Mouse (Mus musculus) neural tube, embryonic 14.5 days (tissue): ENCODE results near the gene Crip1. TPM values are rescaled to one million over a fixed set of nuclear protein-coding genes. Genes with fewer than 3 reads are reported as not detected.

Source experiments
- ATAC-seq: fragments of 200-750 bp; cut with Nextera tagmentation; 2 replicates; pipeline ENCODE4 v1.8.0; 2017; ENCODE audit warnings: low read depth, mild to moderate bottlenecking, moderate TSS enrichment, moderate library complexity
- H3K27ac ChIP-seq: fragments of 300-500 bp; sonication (generic); 2 replicates; pipeline ENCODE4 v1.5.1; 2014; ENCODE audit warnings: low read depth, mild to moderate bottlenecking, control low read depth, low read length, moderate library complexity, mixed read lengths
- H3K27me3 ChIP-seq: fragments of 300-500 bp; sonication (generic); 2 replicates; pipeline ENCODE4 v1.6.1; 2014; ENCODE audit warnings: low read length; ENCODE audit not compliant: control insufficient read depth, insufficient read depth
- H3K36me3 ChIP-seq: fragments of 300-500 bp; sonication (generic); 2 replicates; pipeline ENCODE4 v1.6.1; 2014; ENCODE audit warnings: low read length, mixed read lengths; ENCODE audit not compliant: control insufficient read depth, insufficient read depth
- H3K4me1 ChIP-seq: fragments of 300-500 bp; sonication (generic); 2 replicates; pipeline ENCODE4 v1.6.1; 2014; ENCODE audit warnings: low read length; ENCODE audit not compliant: control insufficient read depth, insufficient read depth
- H3K4me2 ChIP-seq: fragments of 300-500 bp; sonication (generic); 2 replicates; pipeline ENCODE4 v1.6.1; 2014; ENCODE audit warnings: mild to moderate bottlenecking, low read depth, low read length, control low read depth
- H3K4me3 ChIP-seq: fragments of 300-500 bp; sonication (generic); 2 replicates; pipeline ENCODE4 v1.5.1; 2014; ENCODE audit warnings: low read depth, low read length, control low read depth, mixed read lengths
- H3K9ac ChIP-seq: fragments of 300-500 bp; sonication (generic); replicated peaks from 2 replicates; pipeline ENCODE4 v1.6.1; 2014; ENCODE audit warnings: low read depth, mild to moderate bottlenecking, control low read depth, low read length, mixed read lengths
- H3K9me3 ChIP-seq: fragments of 300-500 bp; sonication (generic); 2 replicates; pipeline ENCODE4 v1.6.1; 2016; ENCODE audit warnings: low read length; ENCODE audit not compliant: control insufficient read depth
- WGBS: fragments of 180-500 bp; shearing (Covaris S2); extraction: QIAGEN DNeasy Blood & Tissue Kit; methylation state at CpG from one replicate; pipeline ENCODE4 v1.1.7; 2014; 5-methylcytosine and 5-hydroxymethylcytosine counted together
- polyA plus RNA-seq: library from polyadenylated mRNA; unstranded; fragments of >200 nt; fragmentation: Nextera tagmentation; extraction: Ambion mirVana; gene quantifications from 2 replicates; pipeline ENCODE4 v1.2.1, GENCODE M21; 2014

The Crip1 gene
- polyA plus RNA-seq, 1 experiment from 2014 or later: 11.7 TPM

DNA sequence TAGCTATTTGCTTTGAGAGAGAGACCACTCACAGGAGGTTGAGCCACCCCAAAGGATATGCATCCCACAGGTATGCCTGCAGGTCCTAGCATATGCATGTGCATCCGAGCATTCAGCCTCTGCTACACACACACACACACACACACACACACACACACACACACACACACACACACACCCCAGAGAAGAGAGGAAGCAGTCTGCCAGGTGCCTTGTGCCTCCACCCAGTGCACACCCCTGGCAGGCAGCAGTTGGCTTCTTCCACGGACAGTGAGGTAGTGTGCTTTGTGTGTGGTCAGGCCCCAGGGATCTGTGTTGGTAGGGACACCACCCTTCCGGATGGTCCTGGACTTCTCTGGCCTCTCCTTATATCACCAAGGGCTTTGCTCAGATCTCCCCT is 3.8 kb downstream of the Crip1 start:
- no peak for ATAC-seq
- Histone ChIP-seq H3K27ac (no peak overlapping the region), H3K4me3 (no peak overlapping the region), H3K4me2 (no peak overlapping the region), H3K36me3 (no peaks in the 10 kb centered on the region), H3K9ac (no peak overlapping the region), H3K27me3 (no peaks in the 10 kb centered on the region), H3K9me3 (no peaks in the 10 kb centered on the region), H3K4me1 (peaks cover 7% of the 10 kb centered on the region)
- 67% methylated on average over 3 of the region's 3 CpGs for WGBS

DNA sequence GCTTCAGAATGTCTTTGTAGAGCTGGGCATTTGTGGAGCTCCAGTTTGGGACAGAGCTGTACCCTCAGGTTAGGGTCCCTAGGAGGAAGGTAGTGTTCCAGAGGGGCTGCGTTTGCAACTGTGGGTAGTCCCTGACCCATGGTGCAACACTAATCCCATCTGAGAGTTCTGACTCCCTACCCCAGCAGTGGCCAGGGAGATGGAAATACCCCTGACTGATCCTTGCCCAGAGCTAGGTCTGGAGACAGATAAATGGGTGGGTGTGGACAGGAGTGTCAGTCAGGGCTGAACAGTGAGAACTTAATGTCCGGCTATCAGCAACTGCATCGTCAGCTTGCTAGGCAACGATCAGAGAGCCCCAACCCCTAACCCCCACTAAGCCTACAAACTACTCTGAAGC is 4.5 kb downstream of the Crip1 start:
- Histone ChIP-seq H3K27ac (no peak overlapping the region), H3K4me3 (no peak overlapping the region), H3K27me3 (no peaks in the 10 kb centered on the region), H3K4me1 (peaks cover 7% of the 10 kb centered on the region), H3K9me3 (no peaks in the 10 kb centered on the region), H3K9ac (no peak overlapping the region), H3K36me3 (no peaks in the 10 kb centered on the region), H3K4me2 (no peak overlapping the region)
- WGBS: 84% methylated on average over 4 of the region's 4 CpGs
- ATAC-seq: no peak

DNA sequence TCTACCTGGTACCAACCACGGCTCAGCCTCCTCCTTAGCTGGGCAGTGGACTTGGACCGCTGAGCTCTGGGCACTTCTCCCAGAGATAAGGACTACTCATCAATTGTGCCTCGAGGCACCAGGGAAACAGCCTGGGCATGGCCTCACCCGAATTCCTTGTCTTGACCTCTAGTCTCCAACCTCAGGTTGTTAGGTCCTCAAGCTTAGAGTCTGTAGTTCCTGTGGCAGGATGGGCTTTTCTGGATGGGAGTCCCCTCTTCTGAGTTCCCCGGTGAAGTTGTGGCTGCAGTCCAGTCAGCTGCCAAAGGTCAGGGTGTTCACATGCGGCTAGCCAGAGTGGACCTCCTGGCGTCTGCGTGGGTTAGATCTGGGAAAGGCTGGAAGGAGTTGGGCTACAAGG is 4.9 kb downstream of the Crip1 start:
- Histone ChIP-seq H3K4me2 (no peak overlapping the region), H3K9ac (no peak overlapping the region), H3K36me3 (no peaks in the 10 kb centered on the region), H3K4me1 (peaks cover 7% of the 10 kb centered on the region), H3K4me3 (no peak overlapping the region), H3K27me3 (no peaks in the 10 kb centered on the region), H3K27ac (no peak overlapping the region), H3K9me3 (no peaks in the 10 kb centered on the region)
- ATAC-seq: no peak
- WGBS: 80% methylated on average over 8 of the region's 8 CpGs

DNA sequence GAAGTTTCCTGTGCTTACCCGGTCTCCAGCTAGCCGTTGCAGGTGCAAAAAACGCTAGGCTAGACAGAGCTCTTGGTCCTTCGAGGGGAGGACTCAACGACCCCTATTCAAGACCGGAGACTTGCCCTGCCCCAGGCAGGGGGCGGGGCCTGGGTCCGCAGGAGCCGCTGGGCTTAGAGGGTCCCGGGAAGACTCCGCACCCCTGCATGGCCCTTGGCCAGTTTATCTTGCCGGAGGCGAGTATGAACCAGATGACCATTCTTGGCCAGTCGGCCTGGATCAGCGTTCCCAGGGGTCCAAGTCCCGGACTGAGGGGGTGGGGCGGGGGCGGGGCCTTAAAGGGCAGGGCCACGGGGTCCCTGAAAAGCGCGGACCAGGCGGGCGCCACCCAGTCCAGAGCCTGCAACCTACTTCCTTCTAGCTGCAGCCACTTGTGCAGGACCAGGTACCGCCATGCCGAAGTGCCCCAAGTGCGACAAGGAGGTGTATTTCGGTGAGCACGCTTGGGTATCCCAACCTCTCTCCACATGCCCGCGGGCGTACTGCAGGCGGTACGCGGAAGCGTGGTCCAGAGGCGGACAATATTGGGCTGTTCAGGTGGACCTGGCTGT is 5.7 kb downstream of the Crip1 start:
- Histone ChIP-seq H3K9me3 (no peaks in the 10 kb centered on the region), H3K9ac (no peak overlapping the region), H3K4me1 (peaks cover 7% of the 10 kb centered on the region), H3K27ac (no peak overlapping the region), H3K36me3 (no peaks in the 10 kb centered on the region), H3K4me2 (peak overlapping the region; percentile 51), H3K4me3 (peak overlapping the region; percentile 25), H3K27me3 (no peaks in the 10 kb centered on the region)
- WGBS: 2% methylated on average over 35 of the region's 36 CpGs
- no peak for ATAC-seq

DNA sequence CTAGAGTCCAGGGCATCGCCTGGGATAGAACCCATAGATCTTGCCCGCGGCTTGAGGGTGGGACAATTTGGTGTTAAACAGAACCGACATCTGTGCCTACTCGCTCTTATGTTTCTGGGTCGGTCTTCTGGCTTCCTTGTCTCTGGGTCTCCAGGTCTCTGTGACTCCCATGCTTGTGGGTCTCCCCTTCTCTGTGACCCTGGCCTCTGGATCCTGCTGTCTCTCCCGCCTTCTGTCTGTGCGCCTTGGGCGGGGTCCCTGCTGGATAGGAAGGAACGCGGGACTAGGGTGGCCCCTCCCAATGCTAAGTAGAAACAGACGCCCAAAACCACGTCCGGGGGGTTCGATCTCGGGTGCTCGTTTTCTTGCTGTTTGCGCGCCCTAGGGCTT is 6.2 kb downstream of the Crip1 start:
- Histone ChIP-seq H3K4me1 (peaks cover 10% of the 10 kb centered on the region), H3K4me3 (peak overlapping the region; percentile 25), H3K4me2 (peak overlapping the region; percentile 51; the same call in 1 of the 2 replicates), H3K9ac (no peak overlapping the region), H3K9me3 (no peaks in the 10 kb centered on the region), H3K36me3 (no peaks in the 10 kb centered on the region), H3K27ac (no peak overlapping the region), H3K27me3 (no peaks in the 10 kb centered on the region)
- 29% methylated on average over 19 of the region's 19 CpGs for WGBS
- no peak for ATAC-seq

DNA sequence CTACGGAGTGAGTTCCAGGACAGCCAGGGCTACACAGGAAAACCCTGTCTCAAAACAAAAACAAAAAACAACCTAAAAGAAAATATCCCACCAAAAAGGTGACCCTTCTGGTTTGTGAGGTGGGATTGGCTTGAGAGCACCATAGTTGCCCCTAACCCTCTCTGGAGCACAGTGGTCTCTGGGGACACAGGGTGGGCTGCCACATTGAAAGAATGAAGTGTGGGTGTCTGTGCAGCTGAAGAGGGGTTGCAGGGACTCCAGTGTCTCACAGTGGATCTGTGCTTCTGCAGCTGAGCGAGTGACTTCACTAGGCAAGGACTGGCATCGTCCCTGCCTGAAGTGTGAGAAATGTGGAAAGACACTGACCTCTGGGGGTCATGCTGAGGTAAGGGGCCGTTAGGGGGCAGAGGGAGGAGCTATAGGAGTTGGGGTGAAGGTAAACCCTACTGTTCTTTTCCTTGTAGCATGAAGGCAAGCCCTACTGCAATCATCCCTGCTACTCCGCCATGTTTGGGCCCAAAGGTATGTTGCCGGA is 6.9 kb downstream of the Crip1 start:
- H3K4me1 ChIP-seq: peaks cover 10% of the 10 kb centered on the region
- no peak overlapping the region for H3K9ac ChIP-seq
- H3K27me3 ChIP-seq: no peaks in the 10 kb centered on the region
- no peaks in the 10 kb centered on the region for H3K36me3 ChIP-seq
- H3K4me2 ChIP-seq: no peak overlapping the region
- H3K4me3 ChIP-seq: no peak overlapping the region
- 78% methylated on average over 6 of the region's 6 CpGs for WGBS
- ATAC-seq: no peak
- H3K27ac ChIP-seq: no peak overlapping the region
- H3K9me3 ChIP-seq: no peaks in the 10 kb centered on the region

DNA sequence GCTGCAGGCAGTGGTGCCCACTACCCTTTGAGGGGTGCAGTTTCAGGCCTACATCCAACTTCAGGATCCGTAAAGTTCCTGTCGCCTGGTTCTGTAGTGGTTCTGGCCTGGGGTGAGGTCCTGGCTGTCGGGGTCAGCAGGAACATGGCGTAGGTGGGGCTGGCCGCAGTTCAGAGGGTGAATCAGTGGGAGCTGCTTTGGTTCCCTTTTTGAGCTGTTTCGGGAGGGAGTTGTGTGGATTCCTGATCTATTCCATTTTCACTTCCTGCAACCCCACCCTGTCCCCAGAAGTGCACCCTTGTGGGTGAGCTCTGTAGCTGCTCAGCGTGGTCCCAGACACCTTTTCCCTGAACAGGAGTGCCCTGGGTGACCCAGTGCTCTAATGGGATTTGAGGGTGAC is 7.9 kb downstream of the Crip1 start:
- Histone ChIP-seq H3K4me1 (peaks cover 10% of the 10 kb centered on the region), H3K9me3 (no peaks in the 10 kb centered on the region), H3K9ac (no peak overlapping the region), H3K36me3 (no peaks in the 10 kb centered on the region), H3K27me3 (no peaks in the 10 kb centered on the region), H3K27ac (no peak overlapping the region), H3K4me3 (no peak overlapping the region), H3K4me2 (no peak overlapping the region)
- 94% methylated on average over 7 of the region's 7 CpGs for WGBS
- ATAC-seq: no peak

DNA sequence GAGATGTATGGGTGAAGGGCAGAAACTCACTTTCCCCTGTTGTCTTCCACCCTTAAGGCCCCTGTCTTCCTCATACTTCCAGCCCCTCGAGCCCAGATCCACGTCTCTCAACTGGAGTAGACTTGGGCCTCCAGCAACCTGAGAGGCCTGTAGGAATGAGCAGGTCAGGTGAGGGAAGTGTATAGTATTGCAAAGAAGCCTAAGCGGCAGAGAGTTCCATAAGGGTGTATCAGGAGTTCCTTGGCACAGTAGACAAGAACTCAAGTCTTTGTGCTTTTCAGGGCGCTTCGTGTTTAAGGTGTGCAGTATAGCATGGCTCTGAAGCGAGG is 8.6 kb downstream of the Crip1 start:
- Histone ChIP-seq H3K27ac (no peak overlapping the region), H3K4me3 (no peak overlapping the region), H3K9me3 (no peaks in the 10 kb centered on the region), H3K9ac (no peak overlapping the region), H3K4me2 (peak overlapping the region; percentile 67), H3K27me3 (no peaks in the 10 kb centered on the region), H3K4me1 (peaks cover 10% of the 10 kb centered on the region), H3K36me3 (no peaks in the 10 kb centered on the region)
- WGBS: 84% methylated on average over 6 of the region's 6 CpGs
- no peak for ATAC-seq

DNA sequence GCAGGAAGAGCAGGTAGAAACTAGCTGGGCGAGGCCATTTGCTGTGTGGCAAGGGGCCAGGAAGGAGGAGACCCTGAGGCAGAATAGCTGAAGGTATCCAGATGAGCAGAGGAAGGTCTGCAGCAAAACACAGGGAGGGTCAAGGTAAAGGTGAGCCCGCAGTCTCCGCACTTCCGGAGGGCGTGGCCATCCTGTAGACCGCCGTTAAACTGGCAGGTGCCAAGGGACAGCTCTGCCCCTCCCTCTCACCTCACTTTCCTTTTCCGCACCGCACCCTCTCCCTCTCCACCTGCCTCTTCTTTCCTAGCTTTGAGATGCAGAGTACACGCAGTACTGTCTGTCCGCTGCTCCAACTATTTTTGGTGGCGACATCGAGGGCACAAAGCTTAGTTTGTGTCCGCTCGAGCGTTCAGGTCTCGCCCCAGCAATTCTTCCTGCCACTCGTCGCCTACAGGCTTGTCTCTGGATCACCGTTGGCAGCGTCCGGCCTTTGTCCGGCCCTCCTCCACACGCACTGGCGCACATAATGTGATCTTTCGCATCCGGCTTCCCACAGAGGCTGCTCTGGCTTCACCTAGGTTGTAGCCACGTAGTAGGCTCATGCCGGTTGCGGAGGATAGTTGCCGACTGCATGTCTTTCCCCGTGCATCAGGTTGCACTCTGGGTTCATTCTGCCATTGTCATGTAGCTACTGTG is 9.1 kb downstream of the Crip1 start:
- peaks cover 10% of the 10 kb centered on the region for H3K4me1 ChIP-seq
- H3K4me3 ChIP-seq: peak overlapping the region; percentile 52
- peak overlapping the region; percentile 67 for H3K4me2 ChIP-seq
- H3K27me3 ChIP-seq: no peaks in the 10 kb centered on the region
- H3K36me3 ChIP-seq: no peaks in the 10 kb centered on the region
- peak overlapping the region; percentile 6; the same call in 1 of the 2 replicates for H3K27ac ChIP-seq
- H3K9ac ChIP-seq: peak overlapping the region; percentile 25; the same call in 1 of the 2 replicates
- peak; percentile 6 for ATAC-seq
- 4% methylated on average over 32 of the region's 32 CpGs for WGBS
- no peaks in the 10 kb centered on the region for H3K9me3 ChIP-seq
